Mouse (Mus musculus) regulatory T cell (primary cell): ENCODE data around the gene Ttc21a.
"Not testable (repeated sequence)": the region's sequence is repeated elsewhere in the genome, so short reads cannot be mapped to it uniquely, and the experiment has no call there.

Source experiments
- in situ Hi-C: fragments of 300-600 bp; cut with MboI, MseI; formaldehyde crosslinking; loops from one replicate; pipeline ENCODE4 v1.15.1; 2025; ENCODE audit warnings: high pct_unique_total_duplicates

Gene Ttc21a

GRCm38 (mm10) chr9:119994207-119994606 is 56.8 kb downstream of the Ttc21a start:
- in situ Hi-C loops = no loop called here

DNA sequence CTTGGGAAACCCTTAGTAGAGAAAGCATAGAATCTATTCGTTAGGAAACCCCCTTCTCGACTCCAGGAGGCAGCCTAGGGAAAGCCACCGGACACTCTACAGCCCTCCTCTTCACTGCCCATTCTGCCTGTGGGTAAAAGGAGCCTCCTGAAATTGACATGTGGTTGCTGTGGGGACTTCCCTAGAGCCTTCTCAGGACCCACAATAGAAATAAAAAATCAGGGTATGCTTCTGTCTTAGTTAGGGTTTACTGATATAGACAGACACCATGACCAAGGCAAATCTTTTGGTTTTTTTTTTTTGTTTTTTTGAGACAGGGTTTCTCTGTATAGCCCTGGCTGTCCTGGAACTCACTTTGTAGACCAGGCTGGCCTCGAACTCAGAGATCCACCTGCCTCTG is 58.7 kb downstream of the Ttc21a start:
- in situ Hi-C loops = no loop called here

- in situ Hi-C loops = no loop called here
These were observed 61.4 kb downstream of the Ttc21a start for GRCm38 (mm10) chr9:119998776-119999175.

GRCm38 (mm10) chr9:119999636-120000035 is 62.2 kb downstream of the Ttc21a start:
- in situ Hi-C loops = no loop called here

DNA sequence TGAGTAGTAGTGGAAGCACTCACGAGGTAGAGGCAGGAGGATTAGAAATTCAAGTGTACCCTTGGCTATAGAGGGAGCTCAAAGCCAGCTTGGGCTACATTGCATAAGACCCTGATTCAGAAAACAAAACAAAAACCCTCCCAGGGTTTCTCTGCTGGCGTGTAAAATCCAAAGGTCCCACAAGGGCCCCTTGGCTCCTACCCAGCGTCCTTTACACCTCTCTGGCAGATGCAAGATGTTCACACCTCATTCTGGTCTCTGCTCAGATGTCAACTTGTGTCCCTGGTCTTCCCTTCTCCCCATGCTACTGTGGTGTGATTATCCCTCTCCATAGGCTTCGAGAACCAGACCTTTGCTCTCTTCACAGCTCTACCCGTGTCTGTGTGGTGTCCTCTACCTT is 63.4 kb downstream of the Ttc21a start:
- in situ Hi-C loops = no loop called here

- in situ Hi-C loops = no loop called here
These were observed 64.7 kb downstream of the Ttc21a start for GRCm38 (mm10) chr9:120001945-120002725.

- in situ Hi-C loops = no loop called here
These were observed 65.5 kb downstream of the Ttc21a start for GRCm38 (mm10) chr9:120002893-120003292.

DNA sequence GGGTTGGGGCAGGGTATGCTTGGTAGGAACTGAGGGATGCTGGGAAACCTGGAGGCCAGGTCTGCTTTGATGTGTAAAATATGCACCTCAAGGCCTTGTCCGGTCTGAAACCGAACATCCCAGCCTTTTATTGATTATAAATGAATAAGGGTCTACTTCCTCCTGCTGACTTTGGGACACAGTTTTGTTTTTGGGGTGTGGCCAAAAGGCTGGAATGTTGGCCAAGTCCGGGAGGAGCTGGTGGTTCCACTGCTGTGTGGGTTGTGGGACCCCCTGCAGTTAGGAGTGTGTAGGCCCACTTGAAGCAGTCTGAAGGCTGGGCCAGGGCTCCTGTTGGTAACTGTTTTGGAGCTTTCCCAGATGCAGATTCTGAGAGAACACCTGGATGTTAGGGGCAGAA is 68.5 kb downstream of the Ttc21a start:
- in situ Hi-C loops = no loop called here

DNA sequence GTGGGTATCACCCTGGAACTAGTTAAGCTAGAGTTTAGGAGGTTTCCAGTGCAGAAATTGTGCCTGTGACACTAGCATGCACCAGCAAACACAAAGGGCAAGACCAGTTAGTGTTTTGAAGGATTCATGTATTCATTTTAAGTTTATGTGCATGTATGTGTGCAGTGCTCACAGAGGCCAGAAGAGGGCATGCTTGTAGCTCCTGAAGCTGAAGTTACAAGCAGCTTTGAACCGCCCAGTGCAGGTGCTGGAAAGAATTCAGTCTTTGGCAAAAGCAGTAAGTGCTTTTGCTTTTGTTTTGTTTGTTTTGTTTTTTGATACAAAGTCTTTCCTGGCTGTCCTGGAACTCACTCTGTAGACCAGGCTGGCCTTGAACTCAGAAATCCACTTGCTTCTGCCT is 70.4 kb downstream of the Ttc21a start:
- in situ Hi-C loops = no loop called here

- in situ Hi-C loops = no loop called here
These were observed 71.9 kb downstream of the Ttc21a start for GRCm38 (mm10) chr9:120009226-120009841.

GRCm38 (mm10) chr9:120009871-120010270 is 72.5 kb downstream of the Ttc21a start:
- in situ Hi-C loops = no loop called here

DNA sequence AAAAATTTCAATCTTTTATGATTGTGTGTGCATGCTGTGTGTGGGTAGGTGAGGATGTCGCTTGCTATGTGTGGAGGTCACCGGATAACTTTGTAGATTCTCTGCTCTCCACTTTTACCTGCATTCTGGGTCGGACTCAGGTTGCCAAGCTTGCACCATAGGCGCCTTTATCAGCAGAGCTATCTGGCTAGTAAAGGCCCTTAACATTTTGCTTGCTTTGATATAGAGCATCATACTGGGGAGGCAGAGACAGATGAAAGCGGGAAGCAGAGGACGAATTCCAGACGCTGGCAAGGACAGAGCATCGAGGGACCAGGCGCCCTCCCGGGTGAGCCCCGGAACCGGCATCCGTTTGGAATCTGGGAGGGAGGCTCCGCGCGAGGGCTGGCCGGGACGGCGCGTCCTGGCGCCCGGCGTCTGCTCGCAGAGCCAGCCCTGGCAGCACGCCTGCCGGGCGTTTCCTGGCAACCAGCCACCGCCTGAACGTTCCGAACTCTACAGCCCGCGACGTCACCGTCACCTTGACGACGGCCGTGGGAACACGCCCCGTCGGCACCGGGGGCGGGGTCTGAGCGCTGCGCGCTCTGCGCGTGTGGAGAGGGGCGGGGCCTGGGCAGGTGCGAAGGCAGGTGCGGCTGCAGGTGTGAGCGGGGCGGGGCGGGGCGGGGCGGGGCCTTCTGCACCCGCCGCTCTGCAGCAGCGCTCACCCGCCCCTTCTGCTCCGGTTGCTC is 73.5 kb downstream of the Ttc21a start:
- in situ Hi-C loops = no loop called here

GRCm38 (mm10) chr9:120011533-120011932 is 74.1 kb downstream of the Ttc21a start:
- in situ Hi-C loops = no loop called here

DNA sequence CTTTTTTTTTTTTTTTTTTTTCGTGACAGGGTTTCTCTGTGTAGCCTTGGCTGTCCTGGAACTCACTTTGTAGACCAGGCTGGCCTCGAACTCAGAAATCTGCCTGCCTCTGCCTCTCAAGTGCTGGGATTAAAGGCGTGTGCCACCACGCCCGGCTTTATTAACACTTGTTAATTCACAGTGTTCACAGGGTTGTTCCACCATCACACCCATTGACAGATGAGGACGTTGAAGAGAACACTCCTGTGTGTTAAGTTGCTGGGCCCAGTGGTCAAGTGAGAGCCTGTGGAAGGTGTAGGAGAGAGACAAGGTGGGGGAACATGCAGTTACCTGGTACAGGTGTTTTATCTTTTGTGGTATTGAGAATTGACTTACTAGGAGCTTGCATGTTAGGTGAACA is 74.8 kb downstream of the Ttc21a start:
- in situ Hi-C loops = not testable (repeated sequence)

- in situ Hi-C loops = no loop called here
These were observed 75.4 kb downstream of the Ttc21a start for GRCm38 (mm10) chr9:120012781-120013180.

GRCm38 (mm10) chr9:120013251-120013820 is 75.9 kb downstream of the Ttc21a start:
- in situ Hi-C loops = no loop called here

DNA sequence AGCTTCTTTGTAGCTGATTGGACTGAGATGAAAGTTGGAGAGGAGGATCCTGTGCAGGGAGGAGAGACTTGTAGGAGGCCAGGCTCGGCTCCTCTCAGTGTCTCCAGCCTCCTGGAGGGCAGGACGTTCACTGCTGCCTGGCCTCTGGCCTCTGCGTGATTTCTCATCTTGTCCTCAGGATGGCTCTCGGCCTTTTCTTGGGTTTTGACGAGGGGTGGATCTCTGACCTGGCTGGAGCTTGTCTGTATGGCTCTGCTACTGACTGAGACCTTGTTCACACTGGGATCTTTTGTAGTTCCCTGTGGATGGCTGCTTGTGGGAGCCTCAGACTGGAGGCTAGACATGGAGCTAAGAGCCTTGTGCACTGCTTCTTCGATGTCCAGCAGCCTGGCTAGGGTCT is 77.4 kb downstream of the Ttc21a start:
- in situ Hi-C loops = no loop called here

- in situ Hi-C loops = no loop called here
These were observed 79.5 kb downstream of the Ttc21a start for GRCm38 (mm10) chr9:120016956-120017355.
